Mouse (Mus musculus): ENCODE measurements around the gene Gpatch8. TPM values are rescaled to one million over a fixed set of nuclear protein-coding genes. Genes with fewer than 3 reads are reported as not detected.

The Gpatch8 gene
- polyA plus RNA-seq, 1 experiment: 75.8 TPM

DNA sequence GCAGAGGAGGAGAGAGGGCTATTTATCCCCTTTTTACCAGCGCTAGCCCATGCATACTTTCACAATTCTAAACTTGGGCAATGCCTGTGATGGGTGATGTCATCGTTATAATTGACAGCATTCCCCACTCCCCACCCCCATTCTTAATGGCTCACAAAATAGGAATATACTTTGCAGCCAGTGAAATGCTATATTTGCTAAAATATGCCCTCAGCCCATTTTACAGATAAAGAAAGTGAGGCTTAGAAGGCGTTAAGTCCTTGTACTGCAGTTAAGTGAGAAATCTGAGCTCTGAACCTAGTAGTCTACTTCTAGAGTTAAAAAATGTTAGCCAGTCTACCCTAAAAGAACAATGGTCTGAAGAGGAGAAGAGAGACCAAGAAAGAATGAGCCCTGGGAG, 111.9 kb downstream of the Gpatch8 start:
- no peak overlapping the region for H3K4me3 ChIP-seq (ENCODE audit: low read depth, low read length)
- H3K27me3 ChIP-seq (ENCODE audit: control insufficient read depth, insufficient read depth, low read length, poor library complexity, severe bottlenecking): peaks cover 3% of the 10 kb centered on the region; the same call in 1 of the 2 replicates
- H3K9me3 ChIP-seq (replicated peaks; ENCODE audit: control insufficient read depth, insufficient read depth, low read length, poor library complexity, severe bottlenecking): no peaks in the 10 kb centered on the region
- peaks cover 2% of the 10 kb centered on the region for H3K4me1 ChIP-seq (ENCODE audit: control insufficient read depth, insufficient read depth, low read length)
- TF ChIP-seq POLR2A (IDR thresholded peaks at IDR 0.05; ENCODE audit: insufficient read depth, low read length) (no peak), CTCF (IDR thresholded peaks at IDR 0.05; ENCODE audit: low read depth, low read length) (no peak), EP300 (IDR thresholded peaks at IDR 0.05; ENCODE audit: insufficient read depth, low read depth, low read length) (no peak)
- no peak overlapping the region for H3K9ac ChIP-seq (ENCODE audit: low read depth, poor library complexity, severe bottlenecking)
- no peak overlapping the region for H3K27ac ChIP-seq (ENCODE audit: insufficient read depth, low read length)
- H3K36me3 ChIP-seq (ENCODE audit: control insufficient read depth, insufficient read depth, low read length, poor library complexity, severe bottlenecking): no peaks in the 10 kb centered on the region

DNA sequence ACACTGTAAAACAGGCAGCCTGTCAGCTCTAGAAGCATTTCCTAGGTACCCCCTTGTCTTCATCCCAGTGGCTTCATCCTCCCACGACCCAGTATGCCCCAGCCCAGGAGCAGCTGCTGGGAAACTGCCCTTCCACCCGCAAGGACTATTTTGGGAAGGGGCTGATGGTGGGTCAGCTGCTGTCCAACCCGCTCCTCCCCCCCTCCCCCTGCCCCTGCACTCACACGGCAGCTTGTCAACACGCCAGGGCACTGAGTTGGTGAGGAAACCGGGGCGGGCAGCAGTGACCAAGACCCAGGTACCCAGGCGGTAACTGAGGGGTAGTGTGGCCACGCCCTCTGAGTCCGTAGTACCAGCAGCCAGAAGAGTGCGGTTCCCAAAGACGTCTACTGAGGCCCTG, 112.5 kb downstream of the Gpatch8 start:
- Histone ChIP-seq H3K27ac (ENCODE audit: insufficient read depth, low read length) (no peak overlapping the region), H3K36me3 (ENCODE audit: control insufficient read depth, insufficient read depth, low read length, poor library complexity, severe bottlenecking) (no peaks in the 10 kb centered on the region), H3K27me3 (ENCODE audit: control insufficient read depth, insufficient read depth, low read length, poor library complexity, severe bottlenecking) (peaks cover 3% of the 10 kb centered on the region; the same call in 1 of the 2 replicates), H3K4me3 (ENCODE audit: low read depth, low read length) (no peak overlapping the region), H3K9ac (ENCODE audit: low read depth, poor library complexity, severe bottlenecking) (no peak overlapping the region), H3K4me1 (ENCODE audit: control insufficient read depth, insufficient read depth, low read length) (peaks cover 2% of the 10 kb centered on the region), H3K9me3 (replicated peaks; ENCODE audit: control insufficient read depth, insufficient read depth, low read length, poor library complexity, severe bottlenecking) (no peaks in the 10 kb centered on the region)
- TF ChIP-seq POLR2A (IDR thresholded peaks at IDR 0.05; ENCODE audit: insufficient read depth, low read length) (no peak), CTCF (IDR thresholded peaks at IDR 0.05; ENCODE audit: low read depth, low read length) (no peak), EP300 (IDR thresholded peaks at IDR 0.05; ENCODE audit: insufficient read depth, low read depth, low read length) (no peak)

DNA sequence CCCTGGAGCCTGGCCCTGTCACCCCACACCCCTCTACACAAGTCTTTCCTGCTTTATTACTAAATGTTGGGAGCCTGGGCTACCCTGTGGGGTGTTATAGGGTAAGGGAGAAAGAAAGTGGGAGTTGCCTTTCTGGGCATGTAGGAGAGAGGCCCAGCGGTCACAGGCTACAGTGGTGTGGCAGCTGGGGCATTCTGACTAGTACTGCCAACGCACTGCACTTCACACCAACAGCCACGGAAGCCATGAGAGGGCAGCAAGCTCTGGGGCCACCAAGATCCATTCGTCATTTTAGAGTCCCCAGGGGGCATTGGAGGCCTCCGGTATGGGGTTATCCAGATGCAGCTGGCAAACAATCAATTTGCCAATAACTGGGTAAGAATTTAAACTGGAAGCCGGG, 114.1 kb downstream of the Gpatch8 start:
- Histone ChIP-seq H3K9ac (ENCODE audit: low read depth, poor library complexity, severe bottlenecking) (no peak overlapping the region), H3K27me3 (ENCODE audit: control insufficient read depth, insufficient read depth, low read length, poor library complexity, severe bottlenecking) (peaks cover 4% of the 10 kb centered on the region; the same call in 1 of the 2 replicates), H3K4me1 (ENCODE audit: control insufficient read depth, insufficient read depth, low read length) (no peaks in the 10 kb centered on the region), H3K36me3 (ENCODE audit: control insufficient read depth, insufficient read depth, low read length, poor library complexity, severe bottlenecking) (no peaks in the 10 kb centered on the region), H3K4me3 (ENCODE audit: low read depth, low read length) (no peak overlapping the region), H3K27ac (ENCODE audit: insufficient read depth, low read length) (no peak overlapping the region), H3K9me3 (replicated peaks; ENCODE audit: control insufficient read depth, insufficient read depth, low read length, poor library complexity, severe bottlenecking) (no peaks in the 10 kb centered on the region)
- TF ChIP-seq CTCF (IDR thresholded peaks at IDR 0.05; ENCODE audit: low read depth, low read length) (no peak), EP300 (IDR thresholded peaks at IDR 0.05; ENCODE audit: insufficient read depth, low read depth, low read length) (no peak), POLR2A (IDR thresholded peaks at IDR 0.05; ENCODE audit: insufficient read depth, low read length) (no peak)

DNA sequence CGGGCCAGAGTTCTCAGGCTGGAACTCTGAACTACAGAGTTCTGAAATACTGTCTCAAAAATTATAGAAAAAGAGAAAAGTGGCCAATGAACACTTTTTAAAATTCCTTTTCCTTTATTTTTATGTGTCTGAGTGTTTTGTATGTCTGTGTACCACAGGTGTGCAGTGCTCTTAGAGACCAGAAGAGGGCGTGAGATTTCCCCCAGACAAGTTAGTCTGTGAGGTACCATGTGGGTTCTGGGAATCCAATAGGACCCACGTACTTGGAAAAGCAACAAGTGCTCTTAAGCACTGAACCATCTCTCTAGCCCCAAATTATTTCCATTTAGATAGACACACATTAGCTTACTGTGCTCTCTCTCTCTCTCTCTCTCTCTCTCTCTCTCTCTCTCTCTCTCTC, 114.8 kb downstream of the Gpatch8 start:
- TF ChIP-seq EP300 (IDR thresholded peaks at IDR 0.05; ENCODE audit: insufficient read depth, low read depth, low read length) (no peak), CTCF (IDR thresholded peaks at IDR 0.05; ENCODE audit: low read depth, low read length) (no peak)
- Histone ChIP-seq H3K9me3 (replicated peaks; ENCODE audit: control insufficient read depth, insufficient read depth, low read length, poor library complexity, severe bottlenecking) (no peaks in the 10 kb centered on the region), H3K4me3 (ENCODE audit: low read depth, low read length) (no peak overlapping the region), H3K27me3 (ENCODE audit: control insufficient read depth, insufficient read depth, low read length, poor library complexity, severe bottlenecking) (peaks cover 2% of the 10 kb centered on the region; the same call in 1 of the 2 replicates), H3K4me1 (ENCODE audit: control insufficient read depth, insufficient read depth, low read length) (no peaks in the 10 kb centered on the region), H3K36me3 (ENCODE audit: control insufficient read depth, insufficient read depth, low read length, poor library complexity, severe bottlenecking) (no peaks in the 10 kb centered on the region), H3K9ac (ENCODE audit: low read depth, poor library complexity, severe bottlenecking) (no peak overlapping the region), H3K27ac (ENCODE audit: insufficient read depth, low read length) (no peak overlapping the region)

DNA sequence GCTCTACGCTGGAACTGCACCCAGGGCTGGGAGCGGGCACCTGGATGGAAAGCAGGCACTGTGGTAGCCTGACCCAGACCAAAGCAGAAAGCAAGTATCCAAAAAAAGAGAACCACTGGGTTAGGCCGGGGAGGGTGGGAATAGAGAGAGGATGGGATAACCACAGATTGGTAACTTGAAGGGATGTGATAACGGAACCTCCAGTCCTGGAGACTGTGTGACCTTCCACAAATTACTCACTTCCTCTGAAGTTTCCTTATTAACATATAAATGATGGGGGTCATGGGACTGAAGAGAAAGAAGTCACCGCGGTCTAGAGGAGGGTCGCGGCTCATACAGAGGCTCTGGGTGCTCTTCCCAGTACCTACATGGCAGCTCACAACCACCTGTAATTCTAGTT, 115.9 kb downstream of the Gpatch8 start:
- Histone ChIP-seq H3K27ac (ENCODE audit: insufficient read depth, low read length) (no peak overlapping the region), H3K9me3 (replicated peaks; ENCODE audit: control insufficient read depth, insufficient read depth, low read length, poor library complexity, severe bottlenecking) (no peaks in the 10 kb centered on the region), H3K9ac (ENCODE audit: low read depth, poor library complexity, severe bottlenecking) (no peak overlapping the region), H3K4me1 (ENCODE audit: control insufficient read depth, insufficient read depth, low read length) (no peaks in the 10 kb centered on the region), H3K27me3 (ENCODE audit: control insufficient read depth, insufficient read depth, low read length, poor library complexity, severe bottlenecking) (peaks cover 2% of the 10 kb centered on the region; the same call in 1 of the 2 replicates), H3K4me3 (ENCODE audit: low read depth, low read length) (no peak overlapping the region), H3K36me3 (ENCODE audit: control insufficient read depth, insufficient read depth, low read length, poor library complexity, severe bottlenecking) (peaks cover 7% of the 10 kb centered on the region; the same call in 1 of the 2 replicates)
- no peak for TF ChIP-seq CTCF (IDR thresholded peaks at IDR 0.05; ENCODE audit: low read depth, low read length)
- TF ChIP-seq EP300 (IDR thresholded peaks at IDR 0.05; ENCODE audit: insufficient read depth, low read depth, low read length): no peak
- no peak for TF ChIP-seq POLR2A (IDR thresholded peaks at IDR 0.05; ENCODE audit: insufficient read depth, low read length)

DNA sequence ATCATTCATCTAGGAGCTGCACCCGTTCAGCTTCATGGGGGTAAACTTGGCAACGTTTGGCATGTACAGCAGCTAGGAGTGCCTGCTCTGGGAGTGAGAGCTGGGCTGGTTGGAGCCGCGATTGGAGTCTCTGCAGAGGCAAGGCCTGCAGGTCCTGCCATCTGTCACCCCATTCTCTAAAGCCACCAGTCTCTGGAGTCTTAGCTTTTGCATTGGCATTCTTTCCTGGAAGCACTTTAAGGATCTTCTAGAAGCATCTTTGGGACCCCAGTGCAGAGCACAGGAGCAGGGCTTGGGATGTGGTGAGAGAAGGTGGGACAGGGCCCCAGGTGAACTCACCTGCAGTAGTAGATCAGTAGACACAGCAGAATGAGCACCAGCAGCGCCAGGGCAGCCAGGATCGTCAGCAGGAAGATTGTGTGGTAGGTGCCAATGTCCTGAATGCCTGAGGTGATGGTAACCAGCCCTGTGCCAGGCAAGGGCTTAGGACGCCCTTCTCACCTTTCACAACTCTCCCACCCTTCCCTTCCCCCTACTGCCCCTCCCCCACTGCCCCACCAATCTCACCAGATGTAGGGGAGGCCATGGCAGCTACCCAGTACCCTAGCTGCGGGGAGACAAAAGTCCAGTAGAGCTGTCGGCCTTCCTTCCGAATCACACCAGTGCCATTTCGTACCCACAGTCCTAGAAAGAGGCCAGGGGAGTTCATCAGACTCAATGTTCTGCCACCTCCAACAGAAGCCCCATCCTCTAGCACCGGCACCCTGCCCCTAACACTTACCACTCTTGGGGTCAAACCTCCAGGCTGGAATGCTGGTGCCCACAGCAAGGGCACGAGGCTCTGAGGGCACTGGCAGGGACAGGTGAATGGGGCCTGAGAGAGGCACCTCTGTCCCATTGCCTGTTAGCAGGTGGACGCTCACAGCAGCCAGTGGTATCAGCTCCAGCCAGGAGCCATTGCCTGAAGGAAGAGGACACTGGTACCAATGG, 116.8 kb downstream of the Gpatch8 start:
- Histone ChIP-seq H3K9ac (ENCODE audit: low read depth, poor library complexity, severe bottlenecking) (no peak overlapping the region), H3K4me3 (ENCODE audit: low read depth, low read length) (no peak overlapping the region), H3K27ac (ENCODE audit: insufficient read depth, low read length) (no peak overlapping the region), H3K27me3 (ENCODE audit: control insufficient read depth, insufficient read depth, low read length, poor library complexity, severe bottlenecking) (peaks cover 2% of the 10 kb centered on the region; the same call in 1 of the 2 replicates), H3K36me3 (ENCODE audit: control insufficient read depth, insufficient read depth, low read length, poor library complexity, severe bottlenecking) (peaks cover 10% of the 10 kb centered on the region; the same call in 1 of the 2 replicates), H3K4me1 (ENCODE audit: control insufficient read depth, insufficient read depth, low read length) (no peaks in the 10 kb centered on the region), H3K9me3 (replicated peaks; ENCODE audit: control insufficient read depth, insufficient read depth, low read length, poor library complexity, severe bottlenecking) (no peaks in the 10 kb centered on the region)
- TF ChIP-seq CTCF (IDR thresholded peaks at IDR 0.05; ENCODE audit: low read depth, low read length) (no peak), POLR2A (IDR thresholded peaks at IDR 0.05; ENCODE audit: insufficient read depth, low read length) (no peak)
